Mouse (Mus musculus) megakaryocyte, adult 5-6 weeks (primary cell): ENCODE results near the gene Myrf. TPM values are rescaled to one million over a fixed set of nuclear protein-coding genes. Genes with fewer than 3 reads are reported as not detected.

Source experiments
- ATAC-seq: 2 replicates; pipeline ENCODE4 v1.8.0; 2016; ENCODE audit warnings: mild to moderate bottlenecking, inconsistent platforms; ENCODE audit not compliant: poor library complexity, severe bottlenecking
- total RNA-seq, 2 experiments: library from RNA; stranded (forward) in 1 of 2; stranded (reverse) in 1 of 2; fragments of 153-499, 151-499 nt in 1 of 2; fragments of 221-1000, 200-1000 nt in 1 of 2; gene quantifications; 2 replicates each; pipeline versions ENCODE4 v1.2.3 to v1.2.4; 2015 to 2017

Gene Myrf
- total RNA-seq, 2 experiments from 2014 or later: 0.04 to 0.22 TPM

GRCm38 (mm10) chr19:10258279-10259011 is 17.9 kb upstream of the Myrf start:
- ATAC-seq: peak; percentile 62

- no peak for ATAC-seq
These were observed 7.6 kb upstream of the Myrf start for GRCm38 (mm10) chr19:10248128-10248527.

GRCm38 (mm10) chr19:10247165-10247564 is 6.6 kb upstream of the Myrf start:
- no peak for ATAC-seq

- no peak for ATAC-seq
These were observed 3.6 kb upstream of the Myrf start for GRCm38 (mm10) chr19:10244183-10244582.

- ATAC-seq: no peak
These were observed 2.4 kb upstream of the Myrf start for GRCm38 (mm10) chr19:10242916-10243315.

- ATAC-seq: peak; percentile 52
These were observed 434 bp downstream of the Myrf start for GRCm38 (mm10) chr19:10239975-10240653.

- no peak for ATAC-seq
These were observed 1.1 kb downstream of the Myrf start for GRCm38 (mm10) chr19:10239419-10239818.

GRCm38 (mm10) chr19:10238477-10238876 is 2.1 kb downstream of the Myrf start:
- no peak for ATAC-seq

GRCm38 (mm10) chr19:10235784-10236565 is 4.6 kb downstream of the Myrf start:
- ATAC-seq: no peak

- no peak for ATAC-seq
These were observed 8.1 kb downstream of the Myrf start for GRCm38 (mm10) chr19:10232327-10233017.

GRCm38 (mm10) chr19:10231871-10232270 is 8.7 kb downstream of the Myrf start:
- no peak for ATAC-seq

- ATAC-seq: no peak
These were observed 9.5 kb downstream of the Myrf start for GRCm38 (mm10) chr19:10231016-10231415.

GRCm38 (mm10) chr19:10225767-10226166 is 14.8 kb downstream of the Myrf start:
- no peak for ATAC-seq

- no peak for ATAC-seq
These were observed 15.7 kb downstream of the Myrf start for GRCm38 (mm10) chr19:10224637-10225453.

- ATAC-seq: no peak
These were observed 17.0 kb downstream of the Myrf start for GRCm38 (mm10) chr19:10223561-10223960.

GRCm38 (mm10) chr19:10222656-10223055 is 17.9 kb downstream of the Myrf start:
- ATAC-seq: no peak

- no peak for ATAC-seq
These were observed 19.0 kb downstream of the Myrf start for GRCm38 (mm10) chr19:10221585-10221984.

GRCm38 (mm10) chr19:10219593-10219992 is 21.0 kb downstream of the Myrf start:
- ATAC-seq: no peak

- ATAC-seq: no peak
These were observed 21.4 kb downstream of the Myrf start for GRCm38 (mm10) chr19:10219108-10219507.

- ATAC-seq: no peak
These were observed 24.4 kb downstream of the Myrf start for GRCm38 (mm10) chr19:10216101-10216500.
